Mouse (Mus musculus): ENCODE measurements at regions not wholly inside any gene's neighbourhood (a gene's known extent, or its start where the extent isn't known, plus 50 kb on each side); places are given as distances from the start of the nearest gene placed in this dataset.

GRCm38 (mm10) chr9:60995096-60995495 lies 200.8 kb downstream of the Uaca start:
- DNase-seq (ENCODE audit: low spot score in 2 of 2), result no peak

GRCm38 (mm10) chr9:60998086-60998785 lies 203.9 kb downstream of the Uaca start:
- no peak for DNase-seq (ENCODE audit: low spot score in 2 of 2)

DNA sequence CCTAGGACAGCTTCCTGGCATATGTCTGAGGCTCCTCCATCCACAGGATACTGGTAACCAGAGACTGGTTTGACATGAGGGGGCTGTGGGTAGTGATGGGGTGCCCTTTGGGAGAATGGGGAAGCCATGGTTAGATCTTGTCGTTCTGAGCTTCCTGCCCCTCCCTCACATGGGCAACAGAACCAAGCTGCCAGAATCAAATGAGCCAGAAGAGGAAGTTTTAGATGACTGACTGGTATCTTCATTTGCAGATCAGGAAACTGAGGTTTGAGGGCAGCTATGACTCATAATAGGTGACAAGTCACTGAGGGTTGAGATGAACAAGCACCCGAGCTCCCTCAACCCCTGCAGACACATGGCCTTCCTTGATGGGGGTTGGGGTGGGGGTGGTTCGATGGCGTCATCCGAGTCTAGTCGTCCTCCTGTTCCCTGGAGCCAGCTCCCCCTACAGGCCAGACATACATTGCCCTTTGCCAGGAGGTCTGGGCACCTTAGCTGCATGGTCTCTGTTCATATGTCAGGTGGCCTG lies 204.7 kb downstream of the Uaca start:
- DNase-seq (ENCODE audit: low spot score in 2 of 2), result no peak

GRCm38 (mm10) chr9:61000232-61000631 lies 205.9 kb downstream of the Uaca start:
- DNase-seq (ENCODE audit: low spot score in 2 of 2), result no peak

DNA sequence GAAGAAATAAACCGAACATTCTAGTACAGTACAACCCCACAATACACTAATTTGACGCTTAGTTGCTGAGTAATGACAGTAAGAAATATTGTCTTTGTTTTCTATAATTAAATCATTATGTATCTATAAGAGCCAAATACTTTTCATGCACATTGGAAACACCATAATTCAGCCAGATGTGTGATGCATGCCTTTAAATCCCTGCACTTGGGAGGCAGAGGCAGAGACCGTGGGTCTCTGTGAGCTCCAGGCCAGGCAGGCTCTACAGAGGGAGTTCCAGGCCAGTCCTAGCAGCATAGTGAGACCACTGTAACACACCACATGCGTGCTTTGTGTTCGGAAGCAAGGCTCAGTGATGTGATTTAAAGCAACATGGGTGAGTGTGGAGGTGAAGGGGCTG lies 208.2 kb downstream of the Uaca start:
- DNase-seq (ENCODE audit: low spot score in 2 of 2), result no peak

- DNase-seq (ENCODE audit: low spot score in 2 of 2), result no peak
Observed at GRCm38 (mm10) chr9:61008446-61008845, 214.1 kb downstream of the Uaca start.

DNA sequence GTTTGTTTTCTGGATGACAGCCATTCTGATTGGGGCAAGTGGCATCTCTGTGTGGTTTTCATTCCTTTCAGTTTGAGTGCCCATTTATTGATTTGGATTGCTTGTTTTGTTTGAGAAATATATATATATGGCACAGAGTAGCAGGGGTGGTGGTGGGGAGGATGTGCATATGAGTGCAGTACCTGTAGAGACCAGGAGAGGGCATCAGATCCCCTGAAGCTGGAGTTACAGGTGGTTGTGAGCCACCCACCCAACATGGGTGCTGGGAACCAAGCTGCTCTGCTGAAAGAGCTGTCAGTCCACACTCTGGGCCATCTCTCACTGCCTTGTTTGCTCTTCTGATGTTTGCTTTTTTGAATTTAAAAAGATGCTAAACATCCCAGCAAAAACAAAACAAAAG lies 216.7 kb downstream of the Uaca start:
- no peak for DNase-seq (ENCODE audit: low spot score in 2 of 2)

DNA sequence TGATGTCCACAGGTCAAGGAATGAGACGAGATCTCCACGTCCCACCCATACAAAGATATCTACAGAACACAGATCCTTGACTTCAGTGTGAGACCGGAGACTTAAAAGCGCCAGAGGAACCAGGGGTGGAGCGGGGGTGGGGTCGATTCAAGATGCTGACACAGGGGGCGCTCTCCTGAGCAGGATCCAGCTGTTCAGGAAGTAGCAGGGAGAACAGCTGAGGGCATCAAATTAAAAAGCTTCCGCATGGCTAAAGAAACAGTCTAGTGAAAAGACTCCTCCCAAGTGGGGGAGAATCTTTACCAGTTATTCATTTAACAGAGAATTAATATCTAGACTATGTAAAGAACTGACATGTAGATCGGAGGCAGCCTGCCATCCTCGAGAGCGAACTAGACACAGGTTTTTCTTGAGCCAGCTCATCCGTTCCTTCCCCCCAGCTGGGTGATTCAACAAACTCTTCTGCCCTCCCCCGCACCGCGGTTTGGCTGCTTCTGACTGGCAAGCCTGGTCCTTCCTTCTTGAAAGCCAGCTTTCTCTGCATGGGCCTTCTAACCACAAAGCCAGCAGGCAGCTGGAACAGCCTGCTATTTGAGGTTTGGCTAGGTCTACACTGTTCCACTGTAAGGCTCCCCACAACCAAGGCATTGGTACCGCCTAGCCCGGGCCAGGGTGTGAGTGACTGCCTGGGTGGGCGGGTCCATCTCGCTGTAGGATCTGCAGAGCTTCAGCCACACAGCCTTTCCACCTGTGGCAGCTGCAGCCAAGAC lies 218.6 kb downstream of the Uaca start:
- DNase-seq (ENCODE audit: low spot score in 2 of 2), result peak; percentile 35 to 37

GRCm38 (mm10) chr9:61014151-61014550 lies 219.8 kb downstream of the Uaca start:
- DNase-seq (ENCODE audit: low spot score in 2 of 2), result no peak

- no peak for DNase-seq (ENCODE audit: low spot score in 2 of 2)
Observed at GRCm38 (mm10) chr9:61015374-61015890, 221.1 kb downstream of the Uaca start.

- DNase-seq (ENCODE audit: low spot score in 2 of 2), result no peak
Observed at GRCm38 (mm10) chr9:61016673-61017072, 222.3 kb downstream of the Uaca start.

- no peak for DNase-seq (ENCODE audit: low spot score in 2 of 2)
Observed at GRCm38 (mm10) chr9:61019938-61020337, 225.6 kb downstream of the Uaca start.

DNA sequence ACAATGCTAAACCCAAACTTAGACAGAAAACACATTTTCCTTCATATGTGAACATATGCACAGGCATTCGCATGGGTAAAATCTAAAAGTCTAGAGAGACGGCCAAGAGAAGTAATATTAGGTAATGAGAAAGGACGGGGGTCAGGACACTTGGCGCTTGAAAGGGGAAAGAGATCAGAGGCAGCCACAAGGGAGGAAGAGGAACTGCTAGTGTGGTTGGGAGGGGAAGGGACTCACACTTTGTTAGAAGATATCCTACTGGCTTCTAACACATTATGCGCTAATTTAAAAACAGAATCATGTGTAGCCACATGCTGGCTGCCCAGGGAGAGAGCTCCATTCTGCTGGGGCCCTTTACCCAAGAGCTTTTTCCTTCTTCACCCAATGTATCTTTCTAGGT lies 227.5 kb downstream of the Uaca start:
- no peak for DNase-seq (ENCODE audit: low spot score in 2 of 2)

DNA sequence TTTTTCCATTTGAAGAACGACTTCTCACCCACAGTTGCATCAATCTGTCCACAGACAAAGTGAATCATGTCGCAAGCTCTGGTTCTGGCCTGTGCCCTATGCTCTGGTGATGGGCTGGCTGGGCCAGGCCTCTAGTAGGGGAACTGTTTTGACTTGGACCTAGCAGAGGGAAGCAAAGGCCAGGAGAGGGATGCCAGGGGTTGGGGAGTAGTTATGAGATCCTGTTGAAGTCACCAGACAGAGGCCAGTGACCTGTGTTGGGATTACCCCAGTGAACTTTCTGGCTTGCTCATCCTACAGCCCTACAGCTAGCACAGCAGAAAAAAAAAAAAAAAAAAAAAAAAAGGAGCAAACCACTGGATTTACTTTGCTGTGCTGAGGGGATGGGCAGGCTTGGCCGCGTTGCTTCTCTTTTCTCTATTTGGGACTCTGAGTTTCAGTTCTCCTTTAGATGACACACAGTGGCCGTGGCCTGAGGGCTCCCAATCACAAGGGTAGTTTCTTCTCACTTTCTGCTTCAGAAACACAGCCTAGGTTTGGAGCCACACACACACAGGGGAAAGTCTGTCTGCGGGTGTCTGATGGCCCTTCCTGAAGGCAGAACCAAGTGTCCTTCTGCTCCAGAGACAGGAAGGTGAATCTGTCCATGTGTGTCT lies 228.2 kb downstream of the Uaca start:
- DNase-seq (ENCODE audit: low spot score in 2 of 2), result no peak

- DNase-seq (ENCODE audit: low spot score in 2 of 2), result no peak
Observed at GRCm38 (mm10) chr9:61025341-61025740, 231.0 kb downstream of the Uaca start.

DNA sequence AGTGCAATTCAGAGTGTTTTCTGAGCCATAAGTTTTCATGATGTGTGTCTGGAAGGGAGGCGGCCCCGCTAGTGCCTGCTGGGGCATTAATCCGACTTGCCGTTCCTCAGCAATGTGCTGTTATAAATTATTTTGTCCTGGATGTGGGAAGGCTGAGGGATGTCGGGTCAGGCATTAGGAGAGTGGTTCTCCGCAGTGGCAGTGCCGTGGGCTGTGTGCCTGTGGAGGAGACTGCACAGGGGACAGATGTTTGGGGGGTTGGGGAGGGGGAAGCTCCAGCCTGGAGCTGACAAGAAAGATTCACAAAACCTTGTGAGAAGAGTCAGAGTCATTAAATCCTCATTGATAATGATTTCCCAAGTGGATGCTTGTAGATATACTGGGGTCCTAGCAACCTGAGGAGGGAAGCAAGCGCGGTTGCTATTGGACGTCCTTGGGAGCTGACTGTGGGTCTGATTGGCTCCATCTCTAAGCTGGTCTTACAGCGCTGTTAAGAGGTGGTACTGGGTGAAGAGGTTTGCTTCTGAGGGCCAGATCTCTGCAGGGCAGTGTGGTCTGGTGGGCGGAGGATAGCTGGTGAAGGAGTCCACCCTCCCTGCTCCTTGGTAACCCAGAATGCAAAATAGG lies 234.5 kb downstream of the Uaca start:
- DNase-seq (ENCODE audit: low spot score in 2 of 2), result no peak

DNA sequence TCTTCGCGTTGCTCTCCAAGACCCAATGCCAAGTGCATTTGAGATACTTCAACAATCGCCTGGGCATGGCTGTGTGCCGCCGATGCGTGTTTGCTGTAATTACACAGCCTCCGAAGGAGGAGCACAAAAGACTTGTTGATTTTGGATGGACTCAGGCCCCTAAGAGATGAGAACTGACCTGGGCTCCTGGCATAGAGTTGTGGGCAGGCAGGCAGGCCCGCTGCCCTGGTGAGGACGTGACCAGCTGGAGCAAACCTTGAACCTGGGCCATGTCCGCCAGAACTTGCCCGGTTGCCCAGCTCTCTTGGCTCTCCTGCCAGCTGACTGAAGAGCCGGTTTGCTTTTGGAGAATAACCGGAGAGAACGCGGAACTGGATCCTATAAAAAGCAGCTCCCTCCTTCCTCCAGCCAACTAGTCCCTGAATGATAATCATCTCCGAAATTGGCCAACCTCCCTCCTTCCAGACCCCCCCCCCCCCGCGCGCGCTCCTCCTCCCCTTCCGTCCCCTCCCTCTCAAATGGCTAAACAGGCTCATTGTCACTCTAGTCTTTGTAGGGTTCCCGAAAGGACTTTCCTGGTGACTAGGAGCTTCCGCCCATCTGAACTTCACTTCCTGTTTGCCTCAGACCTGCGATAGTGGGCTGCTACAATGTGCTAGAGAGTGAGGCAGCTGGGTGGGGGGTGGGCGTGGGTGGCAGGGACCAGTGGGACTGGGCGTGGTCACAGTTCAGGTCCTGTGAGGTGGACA lies 237.5 kb downstream of the Uaca start:
- peak in 1 of 2 experiments; percentile 49 for DNase-seq (ENCODE audit: low spot score in 2 of 2)

GRCm38 (mm10) chr9:61032448-61033433 lies 238.4 kb downstream of the Uaca start:
- DNase-seq (ENCODE audit: low spot score in 2 of 2), result no peak

DNA sequence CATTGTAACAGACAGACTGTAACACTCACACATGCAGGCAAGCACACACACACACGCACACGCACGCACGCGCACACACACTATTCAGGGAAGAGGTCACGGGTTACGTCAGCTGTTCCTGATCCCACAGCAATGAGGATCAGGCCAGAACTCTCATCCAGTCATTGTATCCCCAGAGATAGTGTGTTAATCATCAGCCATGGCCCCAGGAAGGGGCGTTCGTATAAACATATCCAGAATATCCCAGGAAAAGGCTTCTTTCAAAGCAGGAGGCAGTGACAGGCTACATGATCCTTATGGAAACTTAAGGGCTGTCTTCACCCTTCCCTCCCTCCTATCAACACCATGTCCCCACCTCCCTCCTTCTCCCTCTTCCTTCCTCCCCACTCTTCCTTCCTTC lies 239.3 kb downstream of the Uaca start:
- DNase-seq (ENCODE audit: low spot score in 2 of 2), result no peak

DNA sequence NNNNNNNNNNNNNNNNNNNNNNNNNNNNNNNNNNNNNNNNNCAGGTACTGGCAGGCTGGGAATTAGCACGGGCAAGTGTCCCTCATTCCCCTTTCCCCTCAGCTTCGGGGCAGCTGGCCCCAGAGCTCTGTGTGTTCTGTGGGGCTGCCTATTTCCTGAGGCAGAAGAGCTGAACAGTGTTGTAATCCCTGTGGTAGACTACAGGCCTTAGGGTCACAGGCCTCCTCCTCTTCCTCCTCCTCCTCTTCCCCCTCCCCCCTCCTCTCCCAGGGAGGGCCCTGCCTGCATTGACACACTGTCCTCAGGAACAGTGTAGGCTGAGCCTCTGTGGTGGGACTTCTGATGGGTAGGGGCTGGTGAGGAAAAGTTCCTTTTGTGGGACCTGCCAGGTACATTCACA lies 247.7 kb downstream of the Uaca start:
- DNase-seq (ENCODE audit: low spot score in 2 of 2), result no peak
